Mouse (Mus musculus) CH12.LX (cell line): ENCODE measurements around the gene Mrln. TPM values are rescaled to one million over a fixed set of nuclear protein-coding genes. Genes with fewer than 3 reads are reported as not detected.

Experiments
- DNase-seq: peaks from one replicate; pipeline ENCODE4 v3.0.0-alpha.2; 2013; ENCODE audit errors: extremely low read depth
- H3K27ac ChIP-seq: 2 replicates; pipeline ENCODE4 v1.5.1; 2012; ENCODE audit warnings: low read depth, mild to moderate bottlenecking, control low read depth, moderate library complexity; ENCODE audit not compliant: insufficient read depth
- H3K27me3 ChIP-seq: replicated peaks from 2 replicates; pipeline ENCODE3; 2012; ENCODE audit warnings: inconsistent platforms
- H3K36me3 ChIP-seq, 2 experiments: replicated peaks in 1 of 2; 2 replicates each; pipeline versions ENCODE3 to v1.6.1; 2012; ENCODE audit warnings: inconsistent platforms in 1 of 2, low read length in 1 of 2, mild to moderate bottlenecking in 1 of 2, mixed read lengths in 1 of 2, moderate library complexity in 1 of 2; ENCODE audit not compliant: control insufficient read depth in 1 of 2, insufficient read depth in 1 of 2
- H3K4me1 ChIP-seq, 2 experiments: 2 replicates each; pipeline ENCODE4 v1.6.1; 2012; ENCODE audit warnings: inconsistent platforms in 1 of 2, moderate library complexity in 1 of 2; ENCODE audit not compliant: insufficient read depth in 2 of 2, control insufficient read depth in 1 of 2
- H3K4me2 ChIP-seq: 2 replicates; pipeline ENCODE4 v1.6.1; 2012; ENCODE audit warnings: low read depth, mild to moderate bottlenecking, control low read depth; ENCODE audit not compliant: poor library complexity, insufficient read depth, severe bottlenecking
- H3K4me3 ChIP-seq, 3 experiments: fragments of 150-350 bp in 1 of 3; sonication (generic) in 1 of 3; replicated peaks in 1 of 3; 2 replicates each; pipeline versions ENCODE3 to v1.5.1; 2011 to 2012; ENCODE audit warnings: low read depth in 2 of 3, low read length in 2 of 3, mild to moderate bottlenecking in 2 of 3, moderate library complexity in 2 of 3, control low read depth in 1 of 3, improper control_type of control experiment in 1 of 3, inconsistent platforms in 1 of 3, mixed read lengths in 1 of 3; ENCODE audit not compliant: poor library complexity in 1 of 3
- H3K79me2 ChIP-seq: replicated peaks from 2 replicates; pipeline ENCODE4 v1.6.1; 2012; ENCODE audit warnings: mild to moderate bottlenecking, moderate library complexity; ENCODE audit not compliant: control insufficient read depth, poor library complexity, insufficient read depth, severe bottlenecking; ENCODE audit errors: extremely low read depth
- H3K9ac ChIP-seq: 2 replicates; pipeline ENCODE4 v1.6.1; 2012; ENCODE audit warnings: low read depth, mild to moderate bottlenecking, control low read depth, moderate library complexity; ENCODE audit not compliant: insufficient read depth
- H3K9me3 ChIP-seq: replicated peaks from 2 replicates; pipeline ENCODE3; 2012; ENCODE audit warnings: low read length, inconsistent platforms, mixed read lengths
- BHLHE40 ChIP-seq: IDR thresholded peaks from 2 replicates; pipeline ENCODE4 v1.6.1; 2011; ENCODE audit warnings: mild to moderate bottlenecking, low read depth, low read length, improper control_type of control experiment
- CHD2 ChIP-seq: IDR thresholded peaks from 2 replicates; pipeline ENCODE4 v1.6.1; 2011; ENCODE audit warnings: low read length, improper control_type of control experiment
- CTCF ChIP-seq, 2 experiments: IDR thresholded peaks in 1 of 2; conservative IDR thresholded peaks in 1 of 2; 2 replicates each; pipeline ENCODE4 v1.5.1; 2011 to 2012; ENCODE audit warnings: low read depth in 2 of 2, low read length in 2 of 2, improper control_type of control experiment in 1 of 2, inconsistent platforms in 1 of 2, mild to moderate bottlenecking in 1 of 2, moderate library complexity in 1 of 2
- EP300 ChIP-seq: IDR thresholded peaks from 2 replicates; pipeline ENCODE4 v1.6.1; 2011; ENCODE audit warnings: low read length, improper control_type of control experiment
- GABPA ChIP-seq: IDR thresholded peaks from 2 replicates; pipeline ENCODE4 v1.6.1; 2012; ENCODE audit warnings: low read depth, low read length, improper control_type of control experiment, inconsistent platforms; ENCODE audit not compliant: insufficient replicate concordance
- HCFC1 ChIP-seq: IDR thresholded peaks from 2 replicates; pipeline ENCODE4 v1.6.1; 2012; ENCODE audit warnings: low read depth, mild to moderate bottlenecking, inconsistent platforms, low read length, improper control_type of control experiment
- JUN ChIP-seq: IDR thresholded peaks from 2 replicates; pipeline ENCODE4 v1.6.1; 2011; ENCODE audit warnings: low read depth, mild to moderate bottlenecking, low read length, improper control_type of control experiment, moderate library complexity; ENCODE audit not compliant: insufficient read depth
- MAX ChIP-seq: IDR thresholded peaks from 2 replicates; pipeline ENCODE4 v1.6.1; 2011; ENCODE audit warnings: low read length, improper control_type of control experiment
- MAZ ChIP-seq: IDR thresholded peaks from 2 replicates; pipeline ENCODE4 v1.6.1; 2012; ENCODE audit warnings: low read depth, mild to moderate bottlenecking, inconsistent platforms, low read length, improper control_type of control experiment, moderate library complexity
- MEF2A ChIP-seq: IDR thresholded peaks from 2 replicates; pipeline ENCODE4 v1.6.1; 2014; ENCODE audit warnings: low read depth, mild to moderate bottlenecking, inconsistent platforms, low read length, improper control_type of control experiment, borderline replicate concordance
- NRF1 ChIP-seq: IDR thresholded peaks from 2 replicates; pipeline ENCODE4 v1.6.1; 2014; ENCODE audit warnings: low read depth, mild to moderate bottlenecking, inconsistent platforms, low read length, improper control_type of control experiment, moderate library complexity
- RAD21 ChIP-seq: IDR thresholded peaks from 2 replicates; pipeline ENCODE4 v1.6.1; 2011; ENCODE audit warnings: low read depth, mild to moderate bottlenecking, low read length, improper control_type of control experiment, moderate library complexity
- SMC3 ChIP-seq: IDR thresholded peaks from 2 replicates; pipeline ENCODE4 v1.6.1; 2011; ENCODE audit warnings: low read depth, low read length, improper control_type of control experiment
- TBP ChIP-seq: conservative IDR thresholded peaks from 2 replicates; pipeline ENCODE4 v1.6.1; 2011; ENCODE audit warnings: low read depth, low read length, improper control_type of control experiment
- TCF12 ChIP-seq: IDR thresholded peaks from 2 replicates; pipeline ENCODE4 v1.6.1; 2014; ENCODE audit warnings: low read depth, mild to moderate bottlenecking, inconsistent platforms, low read length, improper control_type of control experiment
- ZC3H11A ChIP-seq: IDR thresholded peaks from 2 replicates; pipeline ENCODE4 v1.6.1; 2012; ENCODE audit warnings: low read depth, mild to moderate bottlenecking, inconsistent platforms, low read length, improper control_type of control experiment
- ZKSCAN1 ChIP-seq: IDR thresholded peaks from 2 replicates; pipeline ENCODE4 v1.6.1; 2012; ENCODE audit warnings: low read depth, inconsistent platforms, low read length, improper control_type of control experiment, borderline replicate concordance
- dilution Hi-C: fragments of 300-500 bp; cut with MboI; formaldehyde crosslinking; loops from 2 replicates; pipeline ENCODE4 v1.14.3; 2020; ENCODE audit warnings: low sequenced_read_pairs; ENCODE audit not compliant: extremely low pct_unique_long_range_greater_than_20kb, extremely low pct_ligation_motif_present
- in situ Hi-C: fragments of 300-500 bp; cut with MboI; formaldehyde crosslinking; loops from 3 replicates; pipeline ENCODE4 v1.14.3; 2019; ENCODE audit warnings: low sequenced_read_pairs, low pct_ligation_motif_present, low pct_unique_long_range_greater_than_20kb, mixed read lengths
- polyA plus RNA-seq: library from polyadenylated mRNA; unstranded; fragments of >175 nt; gene quantifications from 2 replicates; pipeline ENCODE4 v1.2.1, GENCODE M21; 2012; ENCODE audit warnings: low read depth; ENCODE audit not compliant: insufficient read length
- total RNA-seq, 2 experiments: library from RNA; depleted of rRNA; stranded (reverse); fragments of 300-350 nt in 1 of 2; fragments of >200 nt in 1 of 2; gene quantifications; 2 replicates each; pipeline ENCODE4 v1.2.3; 2012 to 2014

The Mrln gene
- total and polyA plus RNA-seq, 3 experiments, result not detected

GRCm38 (mm10) chr10:70257029-70257428, 52.6 kb downstream of the Mrln start:
- Histone ChIP-seq H3K9ac (no peak overlapping the region), H3K27ac (no peak overlapping the region), H3K27me3 (no peaks in the 10 kb centered on the region), H3K9me3 (no peaks in the 10 kb centered on the region), H3K79me2 (no peaks in the 10 kb centered on the region), H3K4me1 (peaks cover 2 to 10% of the 10 kb centered on the region in 2 experiments; a peak in 2 of 4 replicates), H3K4me3 (no peak overlapping the region), H3K36me3 (no peaks in the 10 kb centered on the region), H3K4me2 (no peak overlapping the region)
- peak; percentile 33 for DNase-seq
- dilution Hi-C loops, result no loop called here
- in situ Hi-C loops, result no loop called here
- TF ChIP-seq MAZ (no peak), MEF2A (peak; percentile 54; the same call in 1 of the 2 replicates), ZKSCAN1 (no peak)

DNA sequence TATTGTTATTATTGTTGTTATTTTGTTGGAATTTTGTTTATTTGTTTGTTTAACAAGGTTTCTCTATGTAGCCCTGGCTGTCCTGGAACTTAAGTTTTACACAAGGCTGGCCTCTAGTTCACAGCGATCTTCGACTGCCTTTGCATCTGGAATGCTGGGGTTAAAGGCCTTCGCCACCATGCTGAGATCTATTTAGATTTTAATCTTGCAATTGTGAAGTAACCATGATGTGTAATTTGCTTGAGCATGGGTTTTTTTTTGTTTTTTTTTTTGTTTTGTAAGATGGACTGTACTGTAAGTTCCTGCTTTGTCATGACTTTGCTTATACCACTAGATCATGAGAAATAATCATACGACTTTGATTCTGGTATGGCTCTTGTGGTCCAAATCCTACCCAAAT, 56.4 kb downstream of the Mrln start:
- dilution Hi-C loops (no loop called here), in situ Hi-C loops (no loop called here)
- Histone ChIP-seq H3K4me1 (peaks cover 5 to 10% of the 10 kb centered on the region in 2 experiments), H3K27me3 (no peaks in the 10 kb centered on the region), H3K9ac (no peak overlapping the region)
- TF ChIP-seq JUN, result no peak
- no peak for TF ChIP-seq ZC3H11A
- TF ChIP-seq SMC3, result no peak
- TF ChIP-seq HCFC1, result no peak
- TF ChIP-seq TBP, result no peak
- TF ChIP-seq MAX, result no peak
- no peak for TF ChIP-seq MAZ
- TF ChIP-seq NRF1, result no peak
- no peak for TF ChIP-seq CTCF (conservative IDR thresholded peaks at IDR 0.05 in 1 of 2, IDR thresholded peaks at IDR 0.05 in 1 of 2; ENCODE audit: low read depth in 2 of 2, low read length in 2 of 2)
- no peak for TF ChIP-seq RAD21
- no peak for TF ChIP-seq MEF2A
- no peak for TF ChIP-seq TCF12
- no peak for TF ChIP-seq EP300
- no peak for TF ChIP-seq BHLHE40
- TF ChIP-seq CHD2, result no peak
- no peak for TF ChIP-seq GABPA
- TF ChIP-seq, all 38 proteins: peak for 0
- no peak overlapping the region for H3K4me2 ChIP-seq
- no peak overlapping the region for H3K4me3 ChIP-seq
- no peaks in the 10 kb centered on the region for H3K9me3 ChIP-seq
- H3K79me2 ChIP-seq, result no peaks in the 10 kb centered on the region
- no peaks in the 10 kb centered on the region for H3K36me3 ChIP-seq
- no peak for DNase-seq
- no peak overlapping the region for H3K27ac ChIP-seq
